Mouse (Mus musculus) heart, adult 18-20 months (tissue): ENCODE measurements around the gene Zfhx3. TPM values are rescaled to one million over a fixed set of nuclear protein-coding genes. Genes with fewer than 3 reads are reported as not detected.
A peak's percentile ranks its signal among the peaks of the same experiment; 100 is the strongest.

Experiments
- DNase-seq, 2 experiments: peaks; one replicate each; pipeline ENCODE4 v3.0.0; 2021 to 2022; ENCODE audit warnings: mixed read lengths in 1 of 2
- total RNA-seq, 2 experiments: library from RNA; stranded (reverse); gene quantifications; 2 replicates each; pipeline ENCODE4 v1.2.3; 2021

Gene Zfhx3
- total RNA-seq, 2 experiments from 2014 or later: 6.7 to 7.9 TPM

- peak; percentile 88 to 92 for DNase-seq
Measured at GRCm38 (mm10) chr8:108896468-108897346, 954.3 kb downstream of the Zfhx3 start.

GRCm38 (mm10) chr8:108897347-108898100, 955.1 kb downstream of the Zfhx3 start:
- DNase-seq: no peak

DNA sequence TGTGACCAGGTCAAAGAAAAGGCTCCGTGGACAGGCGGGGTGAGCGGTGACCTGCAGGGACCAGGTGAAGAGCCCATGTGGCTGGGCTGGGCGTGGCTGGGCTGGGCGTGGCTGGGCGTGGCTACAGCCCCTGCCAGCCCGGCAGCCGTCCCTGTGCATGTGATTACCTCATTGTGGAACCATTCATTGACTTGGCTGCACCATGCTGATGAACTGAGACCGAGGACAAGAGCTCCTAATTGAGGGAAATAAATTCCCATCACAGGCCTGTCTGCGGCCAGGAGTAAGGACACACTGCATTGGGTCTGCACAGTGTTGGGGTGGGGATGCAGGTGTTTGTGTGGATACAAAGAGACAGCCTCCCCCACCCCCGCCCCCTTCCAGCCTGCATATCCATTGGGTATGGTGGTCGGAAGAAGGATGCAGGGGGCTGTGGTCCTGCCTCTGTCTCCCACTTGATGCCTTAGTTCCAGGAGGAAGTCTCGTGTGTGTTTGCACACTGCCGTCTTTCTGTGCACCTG, 956.9 kb downstream of the Zfhx3 start:
- no peak for DNase-seq

- DNase-seq: no peak
Measured at GRCm38 (mm10) chr8:108900541-108900940, 958.1 kb downstream of the Zfhx3 start.

DNA sequence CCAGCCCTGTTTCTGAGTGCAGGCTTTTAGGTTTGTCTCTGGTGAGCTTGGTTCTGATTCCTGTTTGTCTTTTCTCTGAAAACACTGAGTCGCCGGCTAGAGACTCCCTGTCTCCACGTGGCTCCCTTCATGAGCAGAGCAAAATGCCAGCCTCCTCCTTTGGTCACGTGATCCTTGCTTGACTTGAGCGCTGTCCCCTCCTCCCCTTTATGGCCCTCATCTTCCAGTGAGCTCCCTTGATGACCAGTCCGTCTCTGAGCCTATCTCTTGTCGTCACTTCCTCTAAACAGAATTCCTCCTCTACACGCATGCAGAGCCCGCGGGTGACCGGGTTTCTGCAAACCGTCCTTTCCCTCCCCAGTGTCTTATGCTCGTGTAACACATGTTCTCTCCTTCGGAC, 958.8 kb downstream of the Zfhx3 start:
- DNase-seq: no peak

GRCm38 (mm10) chr8:108903550-108903949, 961.1 kb downstream of the Zfhx3 start:
- no peak for DNase-seq

DNA sequence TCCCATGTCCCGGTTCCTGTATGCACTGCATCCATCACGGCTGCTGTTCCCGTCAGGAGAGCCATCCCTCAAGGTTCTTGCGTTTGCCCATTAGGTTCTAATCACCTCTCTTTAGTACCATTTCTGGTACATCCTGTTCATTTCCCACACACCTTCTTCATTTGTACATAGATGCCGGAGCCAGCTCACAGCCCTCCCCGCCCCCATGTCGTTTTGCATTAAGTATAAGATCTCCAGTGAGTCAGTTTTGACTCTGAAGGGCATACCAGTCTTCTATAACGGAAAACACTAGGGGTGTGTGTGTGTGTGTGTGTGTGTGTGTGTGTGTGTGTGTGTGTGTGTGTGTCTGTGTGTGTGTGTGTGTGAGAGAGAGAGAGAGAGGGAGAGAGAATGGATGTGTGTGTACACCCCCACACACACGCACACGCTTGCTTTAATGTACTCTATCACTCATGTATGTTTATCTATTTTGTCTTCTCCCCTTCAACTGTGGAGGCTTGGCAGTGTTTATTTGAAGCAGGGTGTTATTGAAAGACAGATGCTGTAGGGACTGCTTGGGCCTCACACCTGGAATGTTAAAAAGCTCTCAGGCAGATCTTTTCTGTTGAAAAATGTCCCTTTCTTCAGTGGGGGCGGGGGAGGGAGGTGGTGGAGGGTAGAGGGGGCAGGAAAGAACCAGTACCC, 962.0 kb downstream of the Zfhx3 start:
- no peak for DNase-seq

- no peak for DNase-seq
Measured at GRCm38 (mm10) chr8:108908066-108908465, 965.6 kb downstream of the Zfhx3 start.

GRCm38 (mm10) chr8:108908540-108908939, 966.1 kb downstream of the Zfhx3 start:
- DNase-seq: no peak

DNA sequence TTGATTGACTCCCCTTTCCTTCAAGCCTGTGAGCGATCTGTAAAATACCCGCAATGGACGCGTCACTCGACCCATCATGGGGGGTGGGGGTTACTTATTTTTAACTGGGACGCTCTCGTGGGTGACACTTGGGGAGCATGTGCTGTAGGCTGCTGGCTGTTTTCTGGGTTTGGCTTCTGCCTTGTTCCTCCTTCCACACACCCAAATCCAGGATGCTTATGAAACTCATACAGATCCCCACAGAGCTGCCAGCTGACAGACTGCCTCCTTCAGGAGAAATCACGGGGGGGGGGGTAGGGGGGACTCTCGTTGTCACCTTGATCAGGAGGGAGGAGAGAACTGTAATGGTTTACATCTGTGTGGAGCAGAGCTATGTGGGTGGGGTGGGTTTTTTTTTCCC, 966.6 kb downstream of the Zfhx3 start:
- DNase-seq: no peak

GRCm38 (mm10) chr8:108909455-108909854, 967.0 kb downstream of the Zfhx3 start:
- DNase-seq: no peak

DNA sequence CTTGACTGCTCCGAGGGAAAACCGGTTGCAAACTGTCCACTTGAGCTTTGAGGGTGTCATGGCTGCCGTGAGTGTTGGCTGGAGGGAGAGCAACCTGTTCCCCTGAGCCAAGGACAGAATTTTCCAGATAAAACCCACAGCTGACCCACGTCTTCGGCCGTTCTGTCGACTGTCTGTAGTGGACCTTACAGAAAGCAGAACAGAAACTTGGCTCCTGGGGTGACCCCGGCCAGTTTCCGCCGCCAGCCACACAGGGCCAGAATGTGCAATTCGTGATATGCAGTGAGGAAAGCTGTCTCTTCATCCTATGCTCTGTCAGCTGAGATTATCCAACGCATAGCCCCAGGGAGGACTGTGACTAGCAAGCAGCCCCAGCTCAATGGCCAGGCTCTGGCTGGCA, 968.4 kb downstream of the Zfhx3 start:
- peak; percentile 53 to 75 for DNase-seq

- DNase-seq: peak; percentile 85 to 95
Measured at GRCm38 (mm10) chr8:108911511-108911910, 969.1 kb downstream of the Zfhx3 start.

- DNase-seq: no peak
Measured at GRCm38 (mm10) chr8:108912998-108913397, 970.6 kb downstream of the Zfhx3 start.

DNA sequence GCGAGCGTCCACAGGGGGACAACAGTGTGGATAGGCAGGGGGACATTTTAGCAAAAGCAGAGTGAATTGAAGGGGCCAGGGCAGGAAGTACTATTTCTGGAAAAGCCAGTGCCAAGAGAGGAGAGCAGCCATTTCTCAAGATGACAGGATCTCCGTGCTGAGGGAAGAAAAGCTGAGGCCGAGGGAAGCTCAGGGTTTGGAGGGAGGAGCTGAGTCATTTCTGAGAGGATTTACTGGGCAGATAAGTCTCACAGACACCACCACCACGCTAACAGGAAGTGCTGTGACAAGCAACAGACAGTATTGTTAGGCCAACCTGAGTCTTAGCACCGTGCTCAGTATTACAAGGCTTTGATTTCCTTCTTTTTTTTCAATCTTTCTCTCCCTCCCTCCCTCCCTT, 973.0 kb downstream of the Zfhx3 start:
- DNase-seq: no peak

DNA sequence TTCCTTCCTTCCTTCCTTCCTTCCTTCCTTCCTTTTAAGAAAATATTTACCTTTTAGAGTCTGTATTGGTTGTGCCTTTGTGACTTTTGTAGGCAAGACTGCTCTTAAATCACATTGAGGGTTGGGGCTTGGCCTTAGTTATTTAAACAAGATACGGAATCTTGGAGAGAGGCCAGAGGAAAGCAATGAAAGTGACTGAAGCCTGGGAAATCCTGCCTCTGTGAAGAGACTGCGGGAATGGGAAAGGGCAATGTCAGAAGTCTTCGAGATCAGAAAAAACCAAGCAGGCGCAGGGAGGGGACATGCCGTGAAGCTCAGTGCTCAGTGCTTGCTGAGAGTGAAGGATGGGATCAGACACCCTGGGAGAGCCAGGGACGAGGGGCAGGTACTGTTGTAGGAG, 973.4 kb downstream of the Zfhx3 start:
- peak in 1 of 2 experiments; percentile 19 for DNase-seq

- no peak for DNase-seq
Measured at GRCm38 (mm10) chr8:108920151-108920550, 977.7 kb downstream of the Zfhx3 start.

GRCm38 (mm10) chr8:108923161-108923560, 980.7 kb downstream of the Zfhx3 start:
- no peak for DNase-seq

DNA sequence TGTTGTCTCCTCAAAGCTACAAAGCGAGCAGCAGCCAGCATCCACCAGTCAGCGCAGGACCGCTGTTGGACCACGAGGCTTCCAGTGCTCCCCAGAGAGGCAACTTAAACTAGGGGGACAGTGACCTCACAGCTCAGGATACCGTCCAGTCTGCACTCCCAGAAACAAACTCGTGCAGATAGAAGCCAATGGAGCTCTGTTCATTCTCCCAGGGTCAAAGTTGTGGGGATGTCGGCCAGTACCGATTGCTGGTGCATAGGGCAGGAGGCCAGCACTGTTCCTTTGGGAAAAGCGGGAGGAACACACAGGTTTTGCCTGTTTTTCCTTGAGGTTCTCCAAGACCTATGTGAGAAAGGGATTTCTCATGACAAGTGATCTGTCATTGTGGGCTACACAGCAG, 982.1 kb downstream of the Zfhx3 start:
- peak; percentile 46 to 59 for DNase-seq

GRCm38 (mm10) chr8:108926106-108926505, 983.7 kb downstream of the Zfhx3 start:
- peak; percentile 71 to 85 for DNase-seq

GRCm38 (mm10) chr8:108930635-108931034, 988.2 kb downstream of the Zfhx3 start:
- DNase-seq: no peak

DNA sequence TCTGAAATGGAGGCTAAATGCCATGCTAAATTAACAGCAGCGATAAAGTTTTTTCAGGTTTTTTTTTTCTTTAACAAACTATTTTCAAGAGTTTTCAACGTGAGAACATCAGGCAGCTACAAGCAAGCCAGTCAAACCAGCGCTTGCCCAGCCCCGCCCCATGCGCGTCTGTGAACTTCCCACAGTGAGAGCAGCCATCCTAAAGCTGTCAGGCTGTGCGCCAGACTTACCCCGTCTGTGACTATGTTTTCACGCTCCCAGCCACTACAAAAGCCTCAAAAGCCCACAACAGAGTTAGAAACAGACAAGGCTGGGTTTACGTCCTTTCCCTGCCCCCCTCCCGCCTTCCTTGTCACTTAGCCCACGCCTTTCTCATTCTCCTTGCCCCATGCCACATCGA, 989.4 kb downstream of the Zfhx3 start:
- DNase-seq: no peak

- no peak for DNase-seq
Measured at GRCm38 (mm10) chr8:108932729-108933128, 990.3 kb downstream of the Zfhx3 start.
